Mouse (Mus musculus): ENCODE data around the gene Pfn1.

Pfn1 gene

GRCm38 (mm10) chr11:70630129-70630528 lies 24.3 kb downstream of the Pfn1 start:
- DNase-seq, result no peak

GRCm38 (mm10) chr11:70629557-70629956 lies 24.9 kb downstream of the Pfn1 start:
- no peak for DNase-seq

- no peak for DNase-seq
Measured at GRCm38 (mm10) chr11:70628431-70628830, 26.0 kb downstream of the Pfn1 start.

GRCm38 (mm10) chr11:70626877-70627276 lies 27.6 kb downstream of the Pfn1 start:
- DNase-seq, result no peak

- no peak for DNase-seq
Measured at GRCm38 (mm10) chr11:70625473-70625872, 29.0 kb downstream of the Pfn1 start.

GRCm38 (mm10) chr11:70623053-70623742 lies 31.2 kb downstream of the Pfn1 start:
- DNase-seq, result no peak

GRCm38 (mm10) chr11:70621972-70622814 lies 32.3 kb downstream of the Pfn1 start:
- no peak for DNase-seq

GRCm38 (mm10) chr11:70619101-70619500 lies 35.3 kb downstream of the Pfn1 start, which contains the start of gene Chrne:
TSS of gene Chrne (minus strand) at chr11:70619216.
- DNase-seq, result no peak

GRCm38 (mm10) chr11:70615516-70616093 lies 38.8 kb downstream of the Pfn1 start, which contains the start of gene 4930544D05Rik:
TSS of gene 4930544D05Rik (plus strand) at chr11:70615848.
- no peak for DNase-seq

GRCm38 (mm10) chr11:70615074-70615473 lies 39.4 kb downstream of the Pfn1 start:
- DNase-seq, result peak; percentile 83 to 86

- DNase-seq, result no peak
Measured at GRCm38 (mm10) chr11:70612505-70612904, 41.9 kb downstream of the Pfn1 start.

GRCm38 (mm10) chr11:70610752-70611151 lies 43.7 kb downstream of the Pfn1 start:
- DNase-seq, result no peak

- peak; percentile 44 to 62 for DNase-seq
Measured at GRCm38 (mm10) chr11:70608381-70609066, 45.9 kb downstream of the Pfn1 start.

- no peak for DNase-seq
Measured at GRCm38 (mm10) chr11:70607611-70608010, 46.8 kb downstream of the Pfn1 start.

GRCm38 (mm10) chr11:70606717-70607116 lies 47.7 kb downstream of the Pfn1 start:
- no peak for DNase-seq

- peak; percentile 76 to 77 for DNase-seq
Measured at GRCm38 (mm10) chr11:70605024-70605566, 49.3 kb downstream of the Pfn1 start.
